Mouse (Mus musculus) MEL (cell line): ENCODE results near the gene Clec1b. TPM values are rescaled to one million over a fixed set of nuclear protein-coding genes. Genes with fewer than 3 reads are reported as not detected.
A peak's percentile ranks its signal among the peaks of the same experiment; 100 is the strongest.

Source experiments
- DNase-seq: peaks from one replicate; pipeline ENCODE4 v3.0.0; 2011; ENCODE audit warnings: low read depth, low spot score
- H3K27ac ChIP-seq: 2 replicates; pipeline ENCODE4 v1.5.1; 2012; ENCODE audit warnings: low read depth, mild to moderate bottlenecking, control low read depth, low read length, moderate library complexity; ENCODE audit not compliant: control insufficient read depth
- H3K27me3 ChIP-seq, 2 experiments: fragments of 150-350 bp in 1 of 2; sonication (generic) in 1 of 2; 2 replicates each; pipeline ENCODE4 v1.6.1; 2012; ENCODE audit warnings: low read length in 2 of 2, mild to moderate bottlenecking in 2 of 2, improper control_type of control experiment in 1 of 2, moderate library complexity in 1 of 2; ENCODE audit not compliant: insufficient read depth in 2 of 2, control insufficient read depth in 1 of 2
- H3K36me3 ChIP-seq, 2 experiments: 2 replicates each; pipeline ENCODE4 v1.6.1; 2012 to 2014; ENCODE audit warnings: low read length in 2 of 2, improper control_type of control experiment in 1 of 2, inconsistent platforms in 1 of 2, mild to moderate bottlenecking in 1 of 2; ENCODE audit not compliant: insufficient read depth in 2 of 2, control insufficient read depth in 1 of 2
- H3K4me1 ChIP-seq, 2 experiments: fragments of 150-350 bp in 1 of 2; sonication (generic) in 1 of 2; 2 replicates each; pipeline ENCODE4 v1.6.1; 2012; ENCODE audit warnings: low read length in 2 of 2, improper control_type of control experiment in 1 of 2, mild to moderate bottlenecking in 1 of 2; ENCODE audit not compliant: insufficient read depth in 2 of 2, control insufficient read depth in 1 of 2
- H3K4me3 ChIP-seq, 2 experiments: fragments of 150-350 bp in 1 of 2; sonication (generic) in 1 of 2; 2 replicates each; pipeline ENCODE4 v1.5.1; 2012; ENCODE audit warnings: low read depth in 2 of 2, low read length in 2 of 2, mild to moderate bottlenecking in 2 of 2, moderate library complexity in 2 of 2, control low read depth in 1 of 2, improper control_type of control experiment in 1 of 2; ENCODE audit not compliant: control insufficient read depth in 1 of 2, insufficient read depth in 1 of 2
- H3K79me2 ChIP-seq: 2 replicates; pipeline ENCODE4 v1.6.1; 2012; ENCODE audit warnings: mild to moderate bottlenecking, low read length, moderate library complexity; ENCODE audit not compliant: control insufficient read depth, poor library complexity, insufficient read depth
- H3K9ac ChIP-seq: 2 replicates; pipeline ENCODE4 v1.6.1; 2012; ENCODE audit warnings: low read depth, mild to moderate bottlenecking, control low read depth, low read length, moderate library complexity; ENCODE audit not compliant: control insufficient read depth, poor library complexity, severe bottlenecking
- H3K9me3 ChIP-seq: fragments of 150-350 bp; sonication (generic); replicated peaks from 2 replicates; pipeline ENCODE4 v1.6.1; 2012; ENCODE audit warnings: mild to moderate bottlenecking, low read length, improper control_type of control experiment, moderate library complexity; ENCODE audit not compliant: insufficient read depth
- CHD2 ChIP-seq: IDR thresholded peaks from 2 replicates; pipeline ENCODE4 v1.6.1; 2011; ENCODE audit warnings: low read length, improper control_type of control experiment
- ELF1 ChIP-seq: IDR thresholded peaks from 2 replicates; pipeline ENCODE4 v1.6.1; 2014; ENCODE audit warnings: low read depth, mild to moderate bottlenecking, inconsistent platforms, low read length, improper control_type of control experiment, moderate library complexity
- EP300 ChIP-seq, 2 experiments: IDR thresholded peaks; 2 replicates each; pipeline ENCODE4 v1.6.1; 2011; ENCODE audit warnings: improper control_type of control experiment in 2 of 2, low read length in 2 of 2, low read depth in 1 of 2, mild to moderate bottlenecking in 1 of 2
- GATA1 ChIP-seq: IDR thresholded peaks from 2 replicates; pipeline ENCODE4 v1.6.1; 2011; ENCODE audit warnings: low read depth, low read length, improper control_type of control experiment
- JUND ChIP-seq: IDR thresholded peaks from 2 replicates; pipeline ENCODE4 v1.6.1; 2011; ENCODE audit warnings: low read depth, mild to moderate bottlenecking, improper control_type of control experiment, low read length
- KAT2A ChIP-seq: conservative IDR thresholded peaks from 2 replicates; pipeline ENCODE4 v1.6.1; 2012; ENCODE audit warnings: low read depth, low read length, improper control_type of control experiment, inconsistent platforms
- MAZ ChIP-seq: IDR thresholded peaks from 2 replicates; pipeline ENCODE4 v1.6.1; 2012; ENCODE audit warnings: low read depth, mild to moderate bottlenecking, inconsistent platforms, low read length, improper control_type of control experiment
- MEF2A ChIP-seq: IDR thresholded peaks from 2 replicates; pipeline ENCODE4 v1.6.1; 2014; ENCODE audit warnings: low read depth, mild to moderate bottlenecking, inconsistent platforms, low read length, improper control_type of control experiment; ENCODE audit not compliant: poor library complexity, insufficient replicate concordance, severe bottlenecking; ENCODE audit errors: extremely low read depth
- MYB ChIP-seq: IDR thresholded peaks from 2 replicates; pipeline ENCODE4 v1.6.1; 2011; ENCODE audit warnings: mild to moderate bottlenecking, low read depth, low read length, improper control_type of control experiment
- MYC ChIP-seq: IDR thresholded peaks from 2 replicates; pipeline ENCODE4 v1.6.1; 2011; ENCODE audit warnings: low read depth, mild to moderate bottlenecking, low read length, improper control_type of control experiment, moderate library complexity
- NELFE ChIP-seq: IDR thresholded peaks from 2 replicates; pipeline ENCODE4 v1.6.1; 2011; ENCODE audit warnings: low read depth, low read length, improper control_type of control experiment
- NRF1 ChIP-seq: IDR thresholded peaks from 2 replicates; pipeline ENCODE4 v1.6.1; 2014; ENCODE audit warnings: low read depth, mild to moderate bottlenecking, inconsistent platforms, low read length, improper control_type of control experiment, moderate library complexity; ENCODE audit not compliant: poor library complexity, insufficient read depth, severe bottlenecking
- POLR2A ChIP-seq, 2 experiments: IDR thresholded peaks; 2 replicates each; pipeline ENCODE4 v1.6.1; 2011 to 2012; ENCODE audit warnings: low read length in 2 of 2, mild to moderate bottlenecking in 2 of 2, control low read depth in 1 of 2, improper control_type of control experiment in 1 of 2, low read depth in 1 of 2, moderate library complexity in 1 of 2; ENCODE audit not compliant: control insufficient read depth in 1 of 2, insufficient read depth in 1 of 2, poor library complexity in 1 of 2
- POLR2AphosphoS2 ChIP-seq: IDR thresholded peaks from 2 replicates; pipeline ENCODE4 v1.6.1; 2011; ENCODE audit warnings: low read length, improper control_type of control experiment
- POLR2AphosphoS5 ChIP-seq: IDR thresholded peaks from 2 replicates; pipeline ENCODE4 v1.6.1; 2012; ENCODE audit warnings: low read depth, borderline replicate concordance, mild to moderate bottlenecking, inconsistent platforms, low read length, moderate library complexity, mixed read lengths
- RAD21 ChIP-seq: IDR thresholded peaks from 2 replicates; pipeline ENCODE4 v1.6.1; 2011; ENCODE audit warnings: mild to moderate bottlenecking, low read depth, low read length, improper control_type of control experiment
- SIN3A ChIP-seq: IDR thresholded peaks from 2 replicates; pipeline ENCODE4 v1.6.1; 2012; ENCODE audit warnings: low read length, improper control_type of control experiment, inconsistent platforms
- SMC3 ChIP-seq: IDR thresholded peaks from 2 replicates; pipeline ENCODE4 v1.6.1; 2011; ENCODE audit warnings: low read depth, low read length, improper control_type of control experiment
- TBP ChIP-seq: IDR thresholded peaks from 2 replicates; pipeline ENCODE4 v1.8.0; 2011; ENCODE audit warnings: low read depth, low read length, improper control_type of control experiment
- TCF12 ChIP-seq: IDR thresholded peaks from 2 replicates; pipeline ENCODE4 v1.6.1; 2014; ENCODE audit warnings: low read depth, mild to moderate bottlenecking, inconsistent platforms, low read length, improper control_type of control experiment, moderate library complexity
- UBTF ChIP-seq: IDR thresholded peaks from 2 replicates; pipeline ENCODE4 v1.6.1; 2012; ENCODE audit warnings: low read depth, mild to moderate bottlenecking, inconsistent platforms, low read length, improper control_type of control experiment, moderate library complexity, borderline replicate concordance; ENCODE audit not compliant: insufficient read depth
- USF1 ChIP-seq: IDR thresholded peaks from 2 replicates; pipeline ENCODE4 v1.6.1; 2014; ENCODE audit warnings: low read depth, mild to moderate bottlenecking, inconsistent platforms, low read length, improper control_type of control experiment, moderate library complexity
- USF2 ChIP-seq, 2 experiments: IDR thresholded peaks; 2 replicates each; pipeline ENCODE4 v1.6.1; 2011 to 2012; ENCODE audit warnings: improper control_type of control experiment in 2 of 2, low read length in 2 of 2, borderline replicate concordance in 1 of 2, inconsistent platforms in 1 of 2, low read depth in 1 of 2, mild to moderate bottlenecking in 1 of 2; ENCODE audit not compliant: insufficient read depth in 1 of 2
- ZC3H11A ChIP-seq: IDR thresholded peaks from 2 replicates; pipeline ENCODE4 v1.6.1; 2012; ENCODE audit warnings: low read depth, mild to moderate bottlenecking, inconsistent platforms, low read length, improper control_type of control experiment
- ZKSCAN1 ChIP-seq: IDR thresholded peaks from 2 replicates; pipeline ENCODE4 v1.6.1; 2012; ENCODE audit warnings: low read depth, mild to moderate bottlenecking, inconsistent platforms, low read length, improper control_type of control experiment, moderate library complexity
- polyA plus RNA-seq, 2 experiments: library from polyadenylated mRNA; stranded (reverse) in 1 of 2; unstranded in 1 of 2; fragments of >175 nt in 1 of 2; fragments of >200 nt in 1 of 2; gene quantifications; 2 replicates each; pipeline versions ENCODE4 v1.2.1 to v1.2.4; 2012; ENCODE audit warnings: low replicate concordance in 2 of 2, low read depth in 1 of 2; ENCODE audit not compliant: insufficient read length in 2 of 2, insufficient read depth in 1 of 2, missing spikeins in 1 of 2
- total RNA-seq: library from RNA; depleted of rRNA; stranded (reverse); fragments of 300-350 nt; gene quantifications from 2 replicates; pipeline ENCODE4 v1.2.3, GENCODE M21; 2012

Gene Clec1b
- total and polyA plus RNA-seq, 3 experiments, result not detected

DNA sequence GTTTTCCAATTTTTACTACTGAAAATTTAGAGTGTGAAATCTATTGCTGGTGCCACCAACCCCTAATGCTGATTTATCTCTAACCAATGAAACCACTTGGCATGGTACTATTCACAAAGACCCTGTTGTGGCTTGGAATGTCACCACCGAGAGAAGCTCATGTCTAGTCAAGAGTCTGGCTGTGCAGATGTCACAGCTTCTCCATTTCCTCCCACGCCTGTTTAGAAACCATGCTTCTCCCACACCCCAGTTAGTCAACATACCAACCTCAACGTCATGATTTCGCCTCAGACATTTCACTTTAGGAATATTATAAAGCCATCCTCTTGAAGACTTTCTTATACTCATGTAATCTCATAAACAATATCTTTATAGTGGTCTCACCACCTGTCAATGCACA, 30.2 kb downstream of the Clec1b start:
- no peak for DNase-seq
- Histone ChIP-seq H3K27ac (no peak overlapping the region), H3K9me3 (no peaks in the 10 kb centered on the region), H3K27me3 (peaks cover 0 to 2% of the 10 kb centered on the region in 2 experiments; a peak in 2 of 4 replicates), H3K4me3 (no peak overlapping the region), H3K79me2 (no peaks in the 10 kb centered on the region), H3K9ac (no peak overlapping the region), H3K36me3 (no peaks in the 10 kb centered on the region; a peak in 1 of 4 replicates), H3K4me1 (peaks cover 0 to 3% of the 10 kb centered on the region in 2 experiments; a peak in 1 of 4 replicates)
- TF ChIP-seq JUND (no peak), ELF1 (no peak), SMC3 (no peak), MYC (no peak), RAD21 (no peak), ZC3H11A (no peak), POLR2AphosphoS5 (no peak), GATA1 (no peak)

- H3K27ac ChIP-seq, result no peak overlapping the region
- TF ChIP-seq SIN3A (no peak), MAZ (no peak), UBTF (no peak), MYB (no peak), NRF1 (no peak), MEF2A (no peak)
- TF ChIP-seq, all 39 proteins: peak for 0
- peaks cover 2 to 6% of the 10 kb centered on the region in 2 experiments; a peak in 3 of 4 replicates for H3K27me3 ChIP-seq
- no peaks in the 10 kb centered on the region for H3K9me3 ChIP-seq
- H3K4me1 ChIP-seq, result no peaks in the 10 kb centered on the region
- no peak overlapping the region for H3K9ac ChIP-seq
- no peak overlapping the region for H3K4me3 ChIP-seq
- peak; percentile 30 for DNase-seq
- no peaks in the 10 kb centered on the region for H3K36me3 ChIP-seq
- H3K79me2 ChIP-seq, result no peaks in the 10 kb centered on the region
Observed at GRCm38 (mm10) chr6:129434239-129434638, 37.1 kb downstream of the Clec1b start.

DNA sequence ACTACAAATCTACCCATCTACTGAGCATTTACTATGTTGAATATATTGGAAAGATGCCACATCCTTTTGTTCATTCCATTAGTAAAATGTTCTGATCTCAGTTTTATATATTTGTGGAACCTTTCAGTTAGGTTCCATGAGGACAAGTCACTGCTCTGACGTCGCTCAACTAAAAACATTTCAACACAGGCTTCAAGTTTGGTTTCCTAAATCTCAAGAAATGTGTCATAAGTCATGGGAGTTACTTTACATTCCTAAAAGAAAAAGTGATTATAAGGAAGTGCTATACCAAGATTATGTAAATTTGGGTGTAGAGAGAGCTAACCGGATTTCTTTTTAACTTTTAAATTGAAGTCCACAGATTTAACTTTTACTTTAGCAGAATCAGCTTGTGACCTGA, 38.9 kb downstream of the Clec1b start:
- H3K4me3 ChIP-seq, result no peak overlapping the region
- peaks cover 2 to 6% of the 10 kb centered on the region in 2 experiments; a peak in 2 of 4 replicates for H3K27me3 ChIP-seq
- no peak for DNase-seq
- no peaks in the 10 kb centered on the region for H3K79me2 ChIP-seq
- no peaks in the 10 kb centered on the region for H3K9me3 ChIP-seq
- no peaks in the 10 kb centered on the region for H3K4me1 ChIP-seq
- TF ChIP-seq TBP (no peak), ZKSCAN1 (no peak), ELF1 (no peak), EP300 (IDR thresholded peaks at IDR 0.05; ENCODE audit: low read depth in 1 of 2, low read length in 2 of 2) (no peak), CHD2 (no peak), KAT2A (no peak), POLR2A (IDR thresholded peaks at IDR 0.05; ENCODE audit: control insufficient read depth in 1 of 2, insufficient read depth in 1 of 2, low read depth in 1 of 2, low read length in 2 of 2, poor library complexity in 1 of 2) (no peak), MYB (no peak), TCF12 (no peak), POLR2AphosphoS2 (no peak), USF1 (no peak), USF2 (IDR thresholded peaks at IDR 0.05; ENCODE audit: borderline replicate concordance in 1 of 2, insufficient read depth in 1 of 2, low read depth in 1 of 2, low read length in 2 of 2) (no peak), NELFE (no peak), GATA1 (no peak)
- no peak overlapping the region for H3K27ac ChIP-seq
- no peak overlapping the region for H3K9ac ChIP-seq
- H3K36me3 ChIP-seq, result no peaks in the 10 kb centered on the region
